Mouse (Mus musculus) cerebellum, adult (tissue): ENCODE results near the gene Smo.

Source experiments
- ATAC-seq: cut with Nextera tagmentation; 2 replicates; pipeline ENCODE4 v1.9.2; 2017; ENCODE audit warnings: mild to moderate bottlenecking, moderate library complexity, mixed read lengths; ENCODE audit not compliant: insufficient number of reproducible peaks, low FRiP score, low TSS enrichment

Gene Smo

DNA sequence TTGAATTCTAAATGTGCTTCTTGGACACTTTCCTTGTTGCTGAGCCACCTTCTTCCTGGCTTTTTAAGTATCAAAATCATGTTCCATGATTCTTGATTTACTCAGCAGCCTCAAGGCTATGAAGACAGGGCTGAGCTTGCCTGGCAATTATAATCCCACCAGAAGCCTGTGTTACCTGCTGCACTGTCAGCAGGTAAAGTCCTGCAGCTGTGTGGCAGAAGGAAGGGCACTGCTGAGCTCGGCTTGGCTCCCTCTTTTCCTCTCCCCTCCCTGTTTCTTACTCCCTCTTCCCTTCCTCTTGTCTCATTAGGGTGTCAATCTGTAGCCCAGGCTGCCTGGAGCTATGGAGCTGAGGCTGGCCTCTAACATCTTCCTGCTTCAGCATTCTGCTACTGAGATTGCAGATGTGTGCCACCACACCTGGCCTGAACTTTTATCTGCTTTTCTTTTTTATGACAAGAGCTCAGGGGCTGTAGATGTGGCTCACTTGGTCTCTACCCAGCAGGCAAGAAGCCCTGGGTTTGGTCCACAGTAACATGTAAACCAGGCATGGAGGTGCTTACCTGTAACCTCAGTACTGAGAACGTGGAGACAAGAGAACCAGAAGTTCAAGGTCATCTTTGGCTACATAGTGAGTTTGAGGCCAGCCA is 35.5 kb downstream of the Smo start:
- no peak for ATAC-seq

GRCm38 (mm10) chr6:29772236-29772635 is 36.9 kb downstream of the Smo start:
- ATAC-seq: no peak

DNA sequence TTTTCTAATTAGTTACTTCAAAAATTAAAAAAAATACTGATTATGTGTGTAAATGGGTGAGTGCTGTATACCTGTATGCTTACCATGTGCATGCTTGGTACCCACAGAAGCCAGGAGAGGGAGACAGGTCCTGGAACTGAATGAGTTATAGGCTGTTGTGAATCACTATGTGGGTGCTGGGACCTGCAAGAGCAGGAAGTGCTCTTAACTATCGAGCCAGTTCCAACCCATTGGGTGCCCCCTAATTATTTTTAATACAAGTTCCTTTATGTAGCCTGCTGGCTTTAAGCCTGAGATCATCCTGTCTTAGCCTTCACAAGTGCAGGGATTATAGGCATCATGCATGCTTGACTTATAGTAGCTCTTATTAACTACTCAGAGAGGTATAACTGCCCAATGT is 38.9 kb downstream of the Smo start:
- no peak for ATAC-seq

- no peak for ATAC-seq
Measured at GRCm38 (mm10) chr6:29775609-29776008, 40.3 kb downstream of the Smo start.

DNA sequence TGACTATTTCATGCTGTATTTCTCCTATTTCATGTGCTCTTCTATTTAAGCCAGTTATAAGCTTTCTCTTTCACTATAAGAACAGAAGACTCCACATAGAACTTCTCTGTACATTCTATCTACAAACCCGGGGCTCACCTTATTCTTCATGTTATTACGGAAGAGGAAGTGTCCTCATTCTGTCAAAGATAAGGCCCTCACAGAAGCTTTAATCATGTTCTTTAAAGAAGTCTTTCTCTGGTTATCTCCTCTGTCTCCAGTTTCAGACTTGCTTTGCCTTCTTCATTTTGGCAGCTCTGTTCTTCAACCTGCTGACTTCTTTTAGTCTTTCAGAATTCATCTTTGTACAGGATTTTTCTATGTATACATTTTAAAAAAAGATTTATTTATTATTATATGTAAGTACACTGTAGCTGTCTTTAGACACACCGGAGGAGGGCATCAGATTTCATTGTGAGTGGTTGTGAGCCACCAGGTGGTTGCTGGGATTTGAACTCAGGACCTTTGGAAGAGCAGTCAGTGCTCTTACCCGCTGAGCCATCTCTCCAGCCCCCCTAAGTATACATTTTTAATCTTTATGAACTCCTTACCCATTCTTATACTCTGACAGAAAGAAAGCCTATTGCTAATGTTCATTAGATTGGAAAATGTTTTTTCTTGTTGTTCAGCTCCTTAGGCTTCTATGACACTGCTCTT is 41.4 kb downstream of the Smo start:
- no peak for ATAC-seq

- no peak for ATAC-seq
Measured at GRCm38 (mm10) chr6:29777238-29777555, 41.9 kb downstream of the Smo start.

DNA sequence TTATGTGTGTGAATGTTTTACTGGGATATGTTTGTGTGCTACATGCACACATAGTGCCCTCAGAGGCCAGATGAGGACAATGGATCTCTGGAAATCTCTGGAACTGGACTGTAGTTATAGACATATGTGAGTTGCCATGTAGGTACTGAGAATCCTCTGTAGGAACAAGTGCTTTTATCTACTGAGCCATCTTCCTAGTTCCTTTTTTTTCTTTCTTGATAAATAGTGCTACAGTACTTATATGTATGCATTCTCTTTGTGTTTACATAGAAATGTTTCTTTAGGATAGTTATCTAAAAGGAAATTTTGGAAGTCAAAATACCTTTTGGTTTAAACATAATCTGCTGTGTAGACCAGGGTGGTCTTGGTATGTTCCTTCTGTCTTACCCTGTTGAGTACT is 44.8 kb downstream of the Smo start:
- ATAC-seq: no peak

DNA sequence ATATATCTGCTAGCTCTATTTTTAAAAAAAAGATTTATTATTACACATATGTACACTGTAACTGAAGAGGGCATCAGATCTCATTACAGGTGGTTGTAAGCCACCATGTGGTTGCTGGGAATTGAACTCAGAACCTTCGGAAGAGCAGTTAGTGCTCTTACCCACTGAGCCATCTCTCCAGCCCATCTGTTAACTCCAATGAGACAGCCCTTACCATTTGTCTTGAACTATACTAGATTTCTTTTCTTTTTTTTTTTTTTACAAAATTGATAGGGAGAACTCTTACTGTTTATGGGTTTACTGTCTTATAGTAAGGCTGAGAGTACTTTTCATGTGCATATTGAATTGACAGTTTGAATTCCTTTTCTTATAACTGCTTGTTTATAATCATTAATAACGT is 45.3 kb downstream of the Smo start:
- ATAC-seq: no peak

GRCm38 (mm10) chr6:29782239-29782638 is 46.9 kb downstream of the Smo start:
- no peak for ATAC-seq

DNA sequence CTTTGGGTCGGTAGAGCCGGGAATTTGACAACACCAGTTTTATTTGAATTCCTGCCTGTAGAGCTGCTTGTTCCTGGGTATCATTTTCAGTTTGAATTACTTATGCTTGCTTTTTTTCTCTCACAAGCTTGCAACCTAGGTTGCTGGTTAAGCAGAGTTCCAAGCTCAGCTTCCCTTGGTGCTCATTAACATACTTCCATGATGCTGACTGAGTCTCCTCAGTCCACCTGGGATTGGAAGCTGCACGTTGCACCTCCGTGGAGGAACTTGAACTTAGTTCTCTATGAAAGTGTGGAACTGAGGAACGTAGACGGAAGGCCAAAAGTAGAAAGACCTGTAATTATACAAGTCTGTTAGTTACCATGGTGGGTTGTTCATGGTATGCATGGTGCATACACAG is 48.7 kb downstream of the Smo start:
- ATAC-seq: no peak

DNA sequence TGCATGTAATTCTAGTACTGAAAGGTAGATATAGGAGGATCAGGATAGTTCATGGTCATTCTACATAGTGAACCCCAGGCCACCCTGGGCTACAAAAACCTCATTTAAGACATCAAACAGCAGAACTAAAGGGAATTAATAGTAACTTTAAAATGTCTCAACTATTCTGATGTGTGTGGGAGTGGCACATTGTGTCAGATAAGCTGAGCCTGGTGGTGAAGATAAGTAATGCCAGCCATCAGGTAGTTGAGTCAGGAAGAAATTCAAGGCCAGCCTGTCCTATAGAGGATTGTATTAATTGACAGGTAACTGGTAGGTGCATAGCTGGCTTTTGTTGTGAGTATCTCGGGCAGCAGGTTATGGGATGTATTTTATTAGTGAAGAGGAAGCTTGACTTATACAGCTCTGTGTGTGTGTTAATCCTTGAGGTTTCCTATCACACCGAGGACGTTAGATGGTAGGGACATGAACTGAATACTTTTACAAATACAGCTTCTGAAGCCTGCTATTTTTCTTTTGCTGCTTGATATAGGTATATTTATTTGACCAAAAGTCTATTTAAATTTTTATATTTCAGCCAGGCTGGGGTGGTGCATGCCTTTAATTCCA is 49.2 kb downstream of the Smo start:
- no peak for ATAC-seq

DNA sequence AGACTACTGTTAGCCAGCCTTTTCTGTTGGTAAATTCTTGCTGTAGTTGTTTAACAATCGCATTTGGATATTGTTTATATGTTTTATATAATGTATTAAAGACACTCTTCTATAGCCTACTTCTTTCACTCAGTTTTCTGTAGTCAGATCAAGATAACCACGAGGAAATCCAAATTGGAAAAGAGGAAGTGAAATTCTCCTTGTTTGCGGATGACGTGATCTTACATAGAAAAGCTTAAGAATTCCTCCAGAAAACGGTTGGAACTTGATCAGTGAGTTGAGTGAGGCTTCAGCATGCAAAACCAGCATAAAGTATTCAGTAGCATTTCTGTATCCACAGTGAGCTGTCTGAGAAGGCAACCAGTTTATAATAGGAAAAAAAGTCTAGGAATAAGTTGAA is 50.5 kb downstream of the Smo start:
- ATAC-seq: no peak

- ATAC-seq: no peak
Measured at GRCm38 (mm10) chr6:29788779-29789350, 53.6 kb downstream of the Smo start.

DNA sequence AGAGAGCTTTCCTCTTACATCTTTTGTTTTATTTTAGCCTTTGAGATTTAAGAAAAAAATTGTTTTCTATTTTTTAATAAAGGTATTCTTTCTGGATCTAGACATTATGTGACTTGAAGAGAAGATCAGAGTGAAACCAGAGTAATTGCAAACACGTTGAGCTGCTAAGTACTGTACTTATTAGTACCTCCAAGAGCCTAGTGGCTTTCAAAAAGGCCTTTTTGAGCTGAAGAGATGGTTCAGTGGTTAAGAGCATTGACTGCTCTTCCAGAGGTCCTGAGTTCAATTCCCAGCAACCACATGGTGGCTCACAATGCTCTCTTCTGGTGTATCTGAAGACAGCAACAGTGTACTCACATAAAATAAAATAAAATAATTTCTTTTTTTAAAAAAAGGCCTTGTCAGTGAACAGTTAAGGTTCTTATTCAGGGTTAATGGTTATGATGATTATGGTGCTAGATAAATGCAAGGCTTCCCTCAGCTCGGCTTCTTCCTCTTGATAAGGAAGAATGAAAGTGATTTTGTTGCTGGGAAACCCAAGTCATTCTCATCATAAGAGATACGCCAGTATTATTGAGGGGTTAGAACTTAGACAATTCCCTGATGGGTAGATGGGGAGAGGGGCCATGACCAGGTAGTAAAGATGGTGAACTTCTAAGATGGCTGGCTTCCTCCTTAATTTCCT is 54.9 kb downstream of the Smo start:
- ATAC-seq: no peak

- ATAC-seq: no peak
Measured at GRCm38 (mm10) chr6:29793520-29793919, 58.2 kb downstream of the Smo start.

DNA sequence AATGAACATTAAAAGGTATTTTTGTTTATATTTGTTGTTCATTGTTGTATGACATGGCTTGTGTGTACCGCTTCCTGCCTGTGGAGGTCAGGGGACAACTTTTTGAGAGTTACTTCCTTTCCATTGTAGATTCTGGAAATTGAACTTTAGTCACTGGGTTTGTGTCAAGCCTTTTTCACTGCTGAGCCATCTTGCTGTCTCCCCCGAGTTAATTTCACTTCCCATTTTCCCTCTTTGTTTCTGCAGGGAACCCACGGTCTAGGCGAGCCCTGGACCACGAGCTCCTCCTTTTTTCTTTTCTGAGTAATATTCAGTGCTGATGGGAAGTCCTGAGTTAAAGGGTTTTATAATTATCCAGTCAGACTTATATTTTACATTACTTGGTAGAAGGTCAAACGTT is 59.3 kb downstream of the Smo start:
- ATAC-seq: no peak

GRCm38 (mm10) chr6:29802979-29803378 is 67.7 kb downstream of the Smo start:
- no peak for ATAC-seq

GRCm38 (mm10) chr6:29804006-29804405 is 68.7 kb downstream of the Smo start:
- no peak for ATAC-seq

GRCm38 (mm10) chr6:29805381-29805780 is 70.1 kb downstream of the Smo start:
- no peak for ATAC-seq
